Mouse (Mus musculus) cerebellum, adult 2 months (tissue): ENCODE results near the gene Prr5l.
A peak's percentile ranks its signal among the peaks of the same experiment; 100 is the strongest.

Experiments
- CTCF ChIP-seq: fragments of 200-500 bp; IDR thresholded peaks from 2 replicates; pipeline ENCODE4 v1.5.1; 2011; ENCODE audit warnings: low read depth, mild to moderate bottlenecking, control low read depth, low read length, moderate library complexity, borderline replicate concordance; ENCODE audit not compliant: insufficient read depth
- POLR2A ChIP-seq: fragments of 200-500 bp; IDR thresholded peaks from 2 replicates; pipeline ENCODE4 v1.6.1; 2011; ENCODE audit warnings: low read length, control low read depth, borderline replicate concordance; ENCODE audit not compliant: insufficient read depth

DNA sequence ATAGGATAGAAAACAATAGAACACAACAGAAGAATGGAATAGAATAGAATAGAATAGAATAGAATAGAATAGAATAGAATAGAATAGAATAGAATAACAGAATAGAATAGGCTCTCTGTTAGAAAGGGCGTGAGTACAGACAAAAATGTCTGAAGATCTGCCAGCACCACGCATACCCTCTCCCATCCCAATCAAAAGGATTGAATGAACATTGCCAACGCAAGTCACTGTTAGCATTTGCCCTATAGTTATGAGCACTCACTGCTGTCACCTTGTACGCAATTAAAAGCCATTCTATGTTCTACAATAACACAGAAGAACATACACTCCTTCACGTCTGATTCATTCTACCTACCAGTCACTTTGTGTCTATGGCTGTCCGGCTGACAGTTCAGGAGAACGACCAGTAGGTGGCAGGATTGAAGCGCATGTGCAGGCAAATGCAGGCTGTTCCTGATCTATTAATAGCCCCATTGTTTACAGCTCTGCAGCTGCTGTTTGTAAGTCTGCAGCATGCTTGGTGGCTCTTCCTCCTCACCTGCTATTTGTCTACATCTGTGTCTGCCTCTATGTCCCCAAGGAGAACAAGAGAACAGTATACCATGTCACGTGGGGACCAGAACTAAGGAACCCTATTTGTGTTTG, 217.6 kb downstream of the Prr5l start:
- TF ChIP-seq POLR2A = no peak
- peak; percentile 90 for TF ChIP-seq CTCF
